Mouse (Mus musculus) spleen, embryonic (tissue): ENCODE measurements around the gene Immt.
"Not testable (repeated sequence)": the region's sequence is repeated elsewhere in the genome, so short reads cannot be mapped to it uniquely, and the experiment has no call there.

ENCODE experiments used
- CTCF ChIA-PET: fragments of 350-600 bp; sonication (Branson Sonifier 250); formaldehyde crosslinking; loops from one replicate; lab custom pipeline; 2022; lab: Charles Lee

Gene Immt

DNA sequence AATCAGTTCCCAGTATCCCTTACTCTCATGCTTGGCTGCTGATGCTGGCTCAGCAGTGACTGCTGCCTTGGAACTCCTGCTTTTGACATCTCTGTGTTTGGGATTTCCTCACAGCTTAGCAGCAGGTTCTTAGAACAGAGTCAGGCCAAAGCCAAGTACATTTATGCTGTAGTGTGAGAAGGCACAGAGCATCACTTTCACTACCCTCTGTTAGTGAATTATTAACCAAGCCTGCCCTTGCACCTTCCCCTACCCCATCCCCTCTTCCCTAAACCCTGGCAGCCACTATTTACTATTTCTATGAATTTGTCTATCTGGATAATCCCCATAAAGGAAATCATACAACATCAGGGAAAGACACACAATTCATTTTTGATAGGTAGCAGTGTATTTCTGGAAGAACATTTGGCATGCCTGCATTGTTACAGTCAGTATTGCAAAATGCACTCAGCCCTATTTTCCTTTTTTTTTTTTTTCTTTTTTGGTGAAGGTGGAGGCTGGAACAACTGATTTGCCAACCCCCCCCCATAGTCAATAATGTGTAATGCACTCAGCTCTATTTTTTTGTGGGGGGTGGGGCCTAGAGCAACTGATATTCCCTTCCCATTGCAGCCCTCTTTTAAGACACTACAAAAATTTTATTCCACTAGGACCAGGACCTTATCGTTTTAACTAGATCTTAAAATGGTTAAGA, 9.6 kb downstream of the Immt start:
- CTCF ChIA-PET: interaction anchor here (0.6 to 1.2 kb wide), 2 partner anchors 9 to 13 kb away, joined by 3 read pairs; no protein-coding TSS in a partner anchor

DNA sequence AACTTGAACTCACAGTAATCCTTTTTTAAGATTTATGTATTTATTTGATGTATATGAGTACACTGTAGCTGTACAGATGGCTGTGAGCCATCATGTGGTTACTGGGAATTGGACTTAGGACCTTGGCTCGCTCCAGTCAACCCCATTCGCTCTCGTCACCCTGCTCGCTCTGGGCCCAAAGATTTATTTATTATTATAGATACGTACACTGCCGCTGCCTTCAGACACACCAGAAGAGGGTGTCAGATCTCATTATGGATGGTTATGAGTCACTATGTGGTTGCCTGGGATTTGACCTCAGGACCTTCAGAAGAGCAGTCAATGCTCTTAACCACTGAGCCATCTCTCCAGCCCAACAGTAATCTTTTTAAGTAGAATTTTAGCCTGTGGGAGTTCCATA, 15.8 kb downstream of the Immt start:
- CTCF ChIA-PET: not testable (repeated sequence)

DNA sequence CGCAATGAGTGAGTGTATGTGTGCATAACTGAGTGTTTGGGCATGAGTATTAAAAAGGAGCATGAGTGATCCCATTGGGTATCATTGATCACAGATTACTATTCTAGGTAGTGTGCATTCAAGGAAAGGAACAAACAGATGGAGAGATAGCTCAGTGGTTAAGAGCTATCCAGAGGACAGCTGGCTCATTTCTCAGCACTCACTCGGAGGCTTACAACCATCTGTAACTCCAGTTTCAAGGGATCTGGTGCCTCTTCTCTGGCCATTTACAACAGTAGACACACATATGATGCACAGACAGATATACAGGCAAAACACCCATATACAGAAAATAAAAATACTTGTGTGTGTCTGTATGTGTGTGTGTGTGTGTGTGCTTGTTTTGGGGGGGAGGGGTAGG, 36.6 kb downstream of the Immt start:
- CTCF ChIA-PET: interaction anchor here (0.7 to 0.9 kb wide), 2 partner anchors 34 to 312 kb away, joined by 3 to 8 read pairs; no protein-coding TSS in a partner anchor

DNA sequence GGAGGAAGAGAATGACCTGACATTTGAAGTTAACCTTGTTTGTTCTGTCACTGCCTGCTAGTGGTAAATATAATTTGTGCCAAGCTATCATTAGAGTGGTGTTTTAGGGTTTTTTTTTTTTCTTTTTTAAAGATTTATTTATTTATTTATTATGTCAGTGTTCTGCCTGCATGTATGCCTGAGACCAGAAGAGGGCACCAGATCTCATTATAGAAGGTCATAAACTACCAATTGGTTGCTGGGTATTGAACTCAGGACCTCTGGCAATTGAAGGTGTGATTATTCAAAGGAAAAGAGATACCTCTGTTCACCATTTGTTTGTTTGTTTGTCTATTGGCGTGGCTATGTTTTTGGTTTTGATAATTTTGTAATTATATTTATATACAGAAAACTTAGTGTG, 37.7 kb downstream of the Immt start:
- CTCF ChIA-PET: no interaction called here

DNA sequence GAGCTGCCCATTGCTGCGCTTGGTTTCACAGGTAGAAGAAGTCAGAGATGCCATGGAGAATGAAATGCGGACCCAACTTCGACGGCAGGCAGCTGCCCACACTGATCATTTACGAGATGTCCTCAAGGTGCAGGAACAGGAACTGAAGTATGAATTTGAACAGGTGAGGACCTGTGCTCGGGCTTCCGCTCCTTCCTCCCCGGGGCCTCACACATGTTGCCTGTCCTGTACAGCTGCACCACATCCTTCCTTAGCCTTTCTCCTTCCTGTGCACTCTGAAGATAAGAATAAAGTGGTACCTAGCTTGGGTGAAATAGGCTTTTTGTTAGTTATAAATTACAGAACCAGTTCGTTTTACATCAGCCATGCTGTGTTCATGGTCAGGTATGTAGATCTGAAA, 40.3 kb downstream of the Immt start:
- CTCF ChIA-PET: no interaction called here

DNA sequence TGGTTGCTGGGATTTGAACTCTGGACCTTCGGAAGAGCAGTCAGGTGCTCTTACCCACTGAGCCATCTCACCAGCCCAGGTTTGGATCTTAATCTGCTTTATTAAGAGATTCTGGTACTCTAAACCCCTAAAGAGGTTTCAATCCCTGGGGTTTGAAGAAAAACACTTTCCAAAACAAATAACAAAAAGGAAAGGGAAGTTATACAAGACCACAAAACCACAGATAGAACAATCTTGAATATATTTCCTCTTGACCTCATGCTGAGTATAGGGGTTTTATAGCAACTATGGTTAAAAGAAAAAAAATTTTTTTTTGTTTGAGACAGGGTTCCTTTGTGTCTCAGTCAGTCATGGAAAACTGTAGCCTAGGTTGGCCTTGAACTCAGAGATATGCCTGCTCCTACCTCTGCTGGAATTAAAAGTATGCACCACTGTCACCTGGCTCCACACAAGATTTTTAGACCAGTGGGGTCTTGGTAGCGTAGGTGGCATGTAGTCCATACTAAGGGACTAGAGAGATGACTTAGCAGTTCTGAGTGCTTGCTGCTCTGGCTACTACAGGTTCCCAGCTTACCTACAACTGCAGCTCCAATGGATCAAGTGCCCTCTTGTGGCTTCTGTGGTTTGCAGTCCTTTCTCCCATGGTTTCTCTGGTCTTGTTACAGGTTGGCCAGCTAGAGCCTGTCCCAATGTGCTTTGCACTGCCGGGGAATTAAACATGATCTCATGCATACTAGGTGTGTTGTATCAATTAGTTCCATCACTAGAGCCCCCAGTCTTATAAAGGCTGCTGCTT, 47.0 kb downstream of the Immt start:
- CTCF ChIA-PET: interaction anchor here (0.6 kb wide), 1 partner anchor 217 kb away, joined by 5 read pairs; no protein-coding TSS in a partner anchor

DNA sequence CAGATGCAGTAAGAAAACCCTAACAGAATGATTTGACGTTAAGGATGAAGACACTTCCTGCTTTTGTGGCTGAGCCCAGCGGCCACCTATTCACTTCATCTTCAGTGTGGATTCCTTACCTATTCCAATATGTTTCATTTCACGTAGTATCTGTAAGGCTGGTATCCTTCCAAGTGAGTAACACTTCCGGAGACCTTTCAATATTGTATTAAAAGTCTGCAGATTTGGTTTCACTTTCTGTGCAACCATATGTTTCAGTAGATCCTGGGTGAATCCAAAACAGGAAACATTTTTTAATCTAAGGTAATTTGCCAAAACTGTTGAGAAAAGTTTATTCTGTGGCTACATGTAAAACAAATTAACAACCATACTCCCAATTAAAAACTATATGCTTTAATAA, 62.1 kb downstream of the Immt start:
- CTCF ChIA-PET: no interaction called here

DNA sequence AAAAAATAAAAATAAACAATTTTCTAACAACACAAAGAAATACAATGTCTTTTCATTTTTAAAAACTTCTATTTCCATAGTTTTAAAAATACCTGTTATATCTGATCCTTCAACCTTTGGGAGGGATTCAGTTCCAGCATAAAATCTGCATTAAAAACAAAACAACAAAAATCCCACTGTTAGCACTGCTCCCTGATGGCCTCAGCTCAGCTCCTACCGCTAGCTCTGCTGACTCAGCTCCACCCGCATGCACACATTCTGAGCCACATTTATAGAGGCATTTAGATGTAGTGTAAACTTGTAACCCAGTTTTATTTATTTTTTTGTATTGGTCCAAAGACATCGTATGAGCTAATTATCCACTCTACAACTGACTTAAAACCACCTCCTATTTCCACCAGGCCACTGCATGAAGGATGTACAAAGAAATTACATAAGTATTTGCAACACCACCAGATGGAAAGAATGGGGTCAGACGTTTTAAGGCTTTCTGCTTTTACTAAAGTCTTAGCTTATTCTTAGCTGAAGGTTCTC, 76.6 kb downstream of the Immt start:
- CTCF ChIA-PET: interaction anchor here (0.5 kb wide), 1 partner anchor 689 kb away, joined by 3 read pairs; no protein-coding TSS in a partner anchor

DNA sequence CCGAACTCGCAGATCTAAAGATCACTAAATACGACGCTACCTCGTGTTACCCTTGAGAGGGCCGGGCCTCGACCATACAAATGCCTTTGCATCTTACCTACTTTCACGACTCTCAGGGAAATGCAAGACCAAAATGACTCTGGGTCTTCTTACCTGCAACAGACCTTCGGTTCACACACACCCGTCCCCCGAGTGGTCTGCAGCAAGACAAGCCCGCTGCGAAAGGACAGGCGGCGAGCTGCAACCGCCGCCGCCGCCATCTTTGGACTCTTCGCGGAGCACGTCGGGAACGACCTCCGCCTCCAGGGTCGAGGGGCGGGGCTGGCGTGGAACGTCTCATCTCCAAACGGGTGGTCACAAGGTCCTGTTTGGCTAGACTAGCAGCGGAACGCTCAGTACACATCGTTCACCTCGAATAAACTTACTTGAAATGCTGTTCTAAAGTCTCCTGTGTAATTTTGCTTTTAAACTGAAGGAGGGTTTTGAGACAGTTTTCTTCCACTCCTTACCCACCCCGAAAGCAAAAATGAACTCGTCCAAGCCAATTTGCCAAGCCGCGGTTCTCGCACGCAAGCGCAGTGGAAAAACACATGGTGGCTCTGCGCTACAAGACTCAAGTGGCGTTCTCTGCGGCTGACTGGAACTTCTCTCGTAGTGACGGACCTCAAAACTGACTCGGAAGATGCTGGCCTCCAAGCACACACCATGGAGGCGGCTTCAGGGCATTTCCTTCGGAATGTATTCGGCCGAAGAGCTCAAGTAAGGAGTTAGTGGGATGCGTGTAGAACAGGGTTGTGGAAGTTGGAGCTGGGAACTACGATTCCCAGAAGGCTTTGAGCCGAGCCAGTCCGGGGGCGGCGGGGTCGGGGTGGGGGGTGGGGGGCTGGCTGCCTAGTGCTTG, 77.6 kb downstream of the Immt start, which contains the start of the genes Ptcd3 and Polr1a:
Gene Ptcd3 (minus strand): TSS at position 270 of the 901 bp plus-strand sequence.
Gene Polr1a (plus strand): TSS at position 573 of the 901 bp plus-strand sequence.
- CTCF ChIA-PET: interaction anchor here (0.6 kb wide), 1 partner anchor 246 kb away, joined by 3 read pairs; no protein-coding TSS in a partner anchor

DNA sequence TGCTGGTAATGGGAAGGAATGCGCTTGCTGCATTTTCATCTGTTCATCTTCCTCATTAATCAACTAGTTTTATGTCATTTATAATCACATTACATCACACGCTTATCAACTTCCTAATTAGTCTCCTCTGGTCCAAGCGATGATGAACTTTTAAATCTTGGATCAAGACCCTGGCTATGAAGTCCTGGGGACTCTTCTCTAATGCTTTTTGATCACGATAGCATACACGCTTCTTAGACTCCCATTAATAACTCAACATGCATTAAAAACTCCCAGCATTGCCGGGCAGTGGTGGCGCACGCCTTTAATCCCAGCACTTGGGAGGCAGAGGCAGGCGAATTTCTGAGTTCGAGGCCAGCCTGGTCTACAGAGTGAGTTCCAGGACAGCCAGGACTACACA, 78.3 kb downstream of the Immt start:
- CTCF ChIA-PET: no interaction called here

DNA sequence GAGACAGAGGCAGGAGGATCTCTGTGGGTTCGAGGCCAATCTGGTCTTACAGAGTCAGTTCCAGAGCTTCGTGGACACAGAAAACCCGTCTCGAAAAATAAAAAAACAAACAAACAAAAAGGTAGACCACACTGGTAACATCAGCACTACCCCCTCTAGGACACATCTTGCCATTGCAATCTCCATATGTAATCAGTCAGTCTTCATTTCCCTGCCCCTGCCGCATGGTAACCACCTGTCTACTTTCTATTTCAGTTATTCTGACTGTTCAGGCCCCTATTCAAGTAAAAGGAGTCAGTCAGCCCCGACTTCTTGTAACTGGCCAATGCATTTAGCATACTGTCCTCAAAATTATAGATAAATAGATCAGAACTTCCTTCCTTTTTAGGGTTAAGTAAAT, 78.7 kb downstream of the Immt start:
- CTCF ChIA-PET: no interaction called here

DNA sequence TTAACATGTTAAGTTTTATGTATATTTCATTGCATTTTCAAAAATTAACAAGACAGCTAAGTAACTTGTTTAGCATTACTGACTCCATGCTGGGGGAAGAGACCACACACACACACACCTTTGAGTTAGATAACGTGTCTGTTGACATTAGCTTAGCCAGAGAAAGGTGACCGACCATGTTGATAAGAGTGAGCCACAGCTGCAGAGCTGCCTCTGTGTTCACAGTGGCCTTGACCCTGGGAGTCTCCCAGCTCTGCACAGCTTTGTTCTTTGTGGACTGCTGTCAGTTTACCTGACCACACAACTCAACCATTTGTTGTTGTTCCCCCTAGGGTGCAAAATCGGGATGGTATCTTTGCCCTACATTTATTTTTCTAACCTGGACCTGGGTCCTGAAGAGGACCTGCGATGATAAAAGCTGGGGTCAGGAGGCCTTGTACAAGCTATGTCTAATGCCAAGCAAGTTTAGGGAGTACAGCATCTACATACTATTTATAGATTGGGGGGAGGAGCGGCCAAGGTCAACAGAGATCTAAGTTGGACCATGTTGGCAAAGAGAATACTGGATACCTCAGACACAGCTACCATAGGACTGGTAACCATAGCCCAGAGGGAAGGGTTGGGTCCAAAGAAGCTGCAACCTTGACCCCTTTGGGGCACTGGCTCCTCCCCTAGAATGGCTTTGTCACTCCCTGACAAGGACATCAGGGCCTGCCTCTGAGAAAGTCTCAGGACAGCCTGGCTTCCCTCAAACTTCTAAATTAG, 80.7 kb downstream of the Immt start:
- CTCF ChIA-PET: no interaction called here

DNA sequence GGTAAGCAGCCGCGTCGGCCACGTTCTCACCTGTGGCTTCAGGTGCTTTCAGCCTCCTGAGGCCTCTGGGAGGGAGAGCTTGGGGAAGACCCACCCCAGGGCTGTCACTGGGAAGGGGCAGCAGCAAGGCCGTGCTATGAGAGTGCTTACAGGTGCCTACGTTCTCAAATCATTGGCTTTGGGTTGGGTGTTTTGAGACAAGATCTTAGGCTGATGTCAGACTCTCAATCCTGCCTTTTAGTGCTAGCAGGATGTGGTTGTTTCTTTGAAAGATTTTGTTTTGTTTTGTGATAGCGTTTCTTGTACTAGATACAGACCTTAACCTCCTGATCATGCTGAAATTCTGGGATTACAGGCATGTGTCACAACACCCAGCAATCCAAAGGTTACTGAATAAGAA, 89.6 kb downstream of the Immt start:
- CTCF ChIA-PET: no interaction called here

DNA sequence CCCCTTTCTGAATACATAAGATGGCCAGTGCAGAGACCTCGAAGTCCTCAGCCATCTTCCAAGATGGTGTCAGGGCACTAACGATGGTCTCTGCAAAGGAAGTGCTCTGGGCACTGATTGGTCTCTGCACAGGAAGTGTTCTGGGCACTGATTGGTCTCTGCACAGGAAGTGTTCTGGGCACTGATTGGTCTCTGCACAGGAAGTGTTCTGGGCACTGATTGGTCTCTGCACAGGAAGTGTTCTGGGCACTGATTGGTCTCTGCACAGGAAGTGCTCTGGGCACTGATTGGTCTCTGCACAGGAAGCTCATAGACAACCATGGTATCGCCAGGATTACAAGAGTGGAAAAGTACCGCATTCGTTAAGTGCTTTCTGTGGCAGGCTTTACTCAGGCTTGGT, 94.1 kb downstream of the Immt start:
- CTCF ChIA-PET: interaction anchor here (0.6 kb wide), 1 partner anchor 98 kb away, joined by 3 read pairs; no protein-coding TSS in a partner anchor
